Mouse (Mus musculus): ENCODE data around the gene Kri1. TPM values are rescaled to one million over a fixed set of nuclear protein-coding genes. Genes with fewer than 3 reads are reported as not detected.

Gene Kri1
- polyA plus RNA-seq, 1 experiment from 2014 or later = 7.2 TPM

Other genes with a start within 250 kb of the Kri1 start
- not detected in 2 replicates for gene Zglp1, start 220.9 kb downstream of the Kri1 start, polyA plus RNA-seq (2015; fragmentation: Nextera tagmentation; extraction: Ambion mirVana)
- 0.09 and 0.13 TPM in 2 replicates for gene Gm49373, start 214.9 kb downstream of the Kri1 start, polyA plus RNA-seq (2015; fragmentation: Nextera tagmentation; extraction: Ambion mirVana)
- gene Fdx1l, start 214.4 kb downstream of the Kri1 start, polyA plus RNA-seq (2015; fragmentation: Nextera tagmentation; extraction: Ambion mirVana) = 42.7 and 46.3 TPM in 2 replicates
- gene Gm38431, start 196.0 kb downstream of the Kri1 start, polyA plus RNA-seq (2015; fragmentation: Nextera tagmentation; extraction: Ambion mirVana) = 0.22 and 0.42 TPM in 2 replicates
- gene Raver1, start 196.0 kb downstream of the Kri1 start, polyA plus RNA-seq (2015; fragmentation: Nextera tagmentation; extraction: Ambion mirVana) = 22.5 and 26.2 TPM in 2 replicates
- gene Tyk2, start 156.7 kb downstream of the Kri1 start, polyA plus RNA-seq (2015; fragmentation: Nextera tagmentation; extraction: Ambion mirVana) = 8.0 and 9.2 TPM in 2 replicates
- gene Cdc37, start 138.0 kb downstream of the Kri1 start, polyA plus RNA-seq (2015; fragmentation: Nextera tagmentation; extraction: Ambion mirVana) = 113 and 115 TPM in 2 replicates
- gene Pde4a, start 122.3 kb downstream of the Kri1 start, polyA plus RNA-seq (2015; fragmentation: Nextera tagmentation; extraction: Ambion mirVana) = 2.8 and 3.5 TPM in 2 replicates
- gene Keap1, start 48.6 kb downstream of the Kri1 start, polyA plus RNA-seq (2015; fragmentation: Nextera tagmentation; extraction: Ambion mirVana) = 38.3 and 42.4 TPM in 2 replicates
- not detected in 2 replicates for gene S1pr5, start 39.5 kb downstream of the Kri1 start, polyA plus RNA-seq (2015; fragmentation: Nextera tagmentation; extraction: Ambion mirVana)
- gene Atg4d, start 22.7 kb downstream of the Kri1 start, polyA plus RNA-seq (2015; fragmentation: Nextera tagmentation; extraction: Ambion mirVana) = 44.7 and 48.1 TPM in 2 replicates
- 24.1 and 25.8 TPM in 2 replicates for gene Cdkn2d, start 3.4 kb upstream of the Kri1 start, polyA plus RNA-seq (2015; fragmentation: Nextera tagmentation; extraction: Ambion mirVana)
- gene Ap1m2, start 24.4 kb upstream of the Kri1 start, polyA plus RNA-seq (2015; fragmentation: Nextera tagmentation; extraction: Ambion mirVana) = 192 and 208 TPM in 2 replicates
- gene Slc44a2, start 32.7 kb upstream of the Kri1 start, polyA plus RNA-seq (2015; fragmentation: Nextera tagmentation; extraction: Ambion mirVana) = 13.3 and 13.8 TPM in 2 replicates
- gene Ilf3, start 79.9 kb upstream of the Kri1 start, polyA plus RNA-seq (2015; fragmentation: Nextera tagmentation; extraction: Ambion mirVana) = 41.0 and 42.8 TPM in 2 replicates
- 16.9 and 17.9 TPM in 2 replicates for gene Qtrt1, start 123.9 kb upstream of the Kri1 start, polyA plus RNA-seq (2015; fragmentation: Nextera tagmentation; extraction: Ambion mirVana)
- 69.6 and 74.7 TPM in 2 replicates for gene Dnm2, start 136.9 kb upstream of the Kri1 start, polyA plus RNA-seq (2015; fragmentation: Nextera tagmentation; extraction: Ambion mirVana)
- 31.1 and 31.4 TPM in 2 replicates for gene Tmed1, start 222.3 kb upstream of the Kri1 start, polyA plus RNA-seq (2015; fragmentation: Nextera tagmentation; extraction: Ambion mirVana)
- gene AB124611, start 238.2 kb upstream of the Kri1 start, polyA plus RNA-seq (2015; fragmentation: Nextera tagmentation; extraction: Ambion mirVana) = 0.43 and 1.1 TPM in 2 replicates

Data from intestine, postnatal 0 days (tissue).